Mouse (Mus musculus) midbrain, embryonic 16.5 days (tissue): ENCODE measurements at regions not wholly inside any gene's neighbourhood (a gene's known extent, or its start where the extent isn't known, plus 50 kb on each side); places are given as distances from the start of the nearest gene placed in this dataset.

Experiments
- ATAC-seq: fragments of 200-750 bp; cut with Nextera tagmentation; 2 replicates; pipeline ENCODE4 v1.8.0; 2017; ENCODE audit warnings: moderate TSS enrichment
- H3K27ac ChIP-seq: fragments of 300-500 bp; sonication (generic); 2 replicates; pipeline ENCODE4 v1.5.1; 2014; ENCODE audit warnings: mild to moderate bottlenecking, low read length, mixed read lengths
- H3K27me3 ChIP-seq: fragments of 300-500 bp; sonication (generic); 2 replicates; pipeline ENCODE4 v1.6.1; 2014; ENCODE audit warnings: low read depth, low read length, mixed read lengths; ENCODE audit not compliant: control insufficient read depth, insufficient read depth
- H3K36me3 ChIP-seq: fragments of 300-500 bp; sonication (generic); 2 replicates; pipeline ENCODE4 v1.6.1; 2014; ENCODE audit warnings: mild to moderate bottlenecking, low read length, moderate library complexity, mixed read lengths; ENCODE audit not compliant: control insufficient read depth, insufficient read depth
- H3K4me1 ChIP-seq: fragments of 300-500 bp; sonication (generic); 2 replicates; pipeline ENCODE4 v1.6.1; 2014; ENCODE audit warnings: mild to moderate bottlenecking, low read length, mixed read lengths; ENCODE audit not compliant: control insufficient read depth, insufficient read depth
- H3K4me2 ChIP-seq: fragments of 300-500 bp; sonication (generic); 2 replicates; pipeline ENCODE4 v1.6.1; 2014; ENCODE audit warnings: mild to moderate bottlenecking, low read length, mixed read lengths
- H3K4me3 ChIP-seq: fragments of 300-500 bp; sonication (generic); 2 replicates; pipeline ENCODE4 v1.5.1; 2014; ENCODE audit warnings: low read depth, mild to moderate bottlenecking, low read length, moderate library complexity, mixed read lengths
- H3K9ac ChIP-seq: fragments of 300-500 bp; sonication (generic); 2 replicates; pipeline ENCODE4 v1.6.1; 2014; ENCODE audit warnings: low read depth, low read length, mixed read lengths
- H3K9me3 ChIP-seq: fragments of 300-500 bp; sonication (generic); replicated peaks from 2 replicates; pipeline ENCODE4 v1.6.1; 2014; ENCODE audit warnings: mild to moderate bottlenecking, low read length, mixed read lengths; ENCODE audit not compliant: control insufficient read depth, poor library complexity, severe bottlenecking
- WGBS: fragments of 180-500 bp; shearing (Covaris S2); extraction: QIAGEN DNeasy Blood & Tissue Kit; methylation state at CpG from one replicate; pipeline ENCODE4 v1.1.7; 2014; 5-methylcytosine and 5-hydroxymethylcytosine counted together

DNA sequence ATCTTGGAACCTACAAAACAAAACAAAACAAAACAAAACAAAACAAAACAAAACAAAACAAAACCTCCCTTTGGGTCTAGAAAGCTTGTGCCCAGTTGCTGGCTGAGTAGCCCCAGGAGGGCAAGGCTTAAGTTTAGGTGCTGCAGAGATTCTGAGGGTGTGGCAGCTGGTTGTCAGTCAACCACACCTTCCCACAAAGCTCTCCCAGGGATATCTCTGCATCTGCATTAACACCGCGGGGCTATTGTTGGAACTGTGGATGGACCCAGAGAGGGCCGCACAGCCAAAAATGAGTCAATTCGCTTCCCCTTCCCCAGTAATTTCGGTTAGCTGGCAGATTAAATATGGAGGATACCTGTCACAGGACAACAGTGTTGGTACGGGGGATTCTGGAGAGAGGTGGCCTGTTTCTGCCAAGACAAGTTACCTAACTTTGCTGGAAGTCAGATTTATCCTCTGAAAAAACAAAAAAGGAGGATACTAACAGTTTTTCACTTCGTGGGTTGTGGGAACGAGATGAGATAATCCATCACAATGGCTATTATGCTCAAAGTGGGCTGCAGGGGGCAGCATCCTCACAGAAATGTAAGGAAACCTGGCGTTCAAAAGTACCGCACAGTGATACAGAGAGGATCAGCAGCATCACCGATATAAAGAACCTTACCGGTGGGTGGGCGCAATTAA, 96.7 kb downstream of the 1500009L16Rik start:
- Histone ChIP-seq H3K36me3 (no peaks in the 10 kb centered on the region), H3K9me3 (no peaks in the 10 kb centered on the region), H3K27ac (no peak overlapping the region), H3K27me3 (no peaks in the 10 kb centered on the region; the same call in 1 of the 2 replicates), H3K4me2 (peak overlapping the region; percentile 48), H3K9ac (0 out of 2 replicates have a peak overlapping the region, but pooled peaks have one; percentile 5), H3K4me1 (0 out of 2 replicates have a peak, but pooled peaks cover 4% of the 10 kb centered on the region), H3K4me3 (0 out of 2 replicates have a peak overlapping the region, but pooled peaks have one; percentile 1)
- WGBS = 5% methylated on average over 13 of the region's 13 CpGs
- ATAC-seq = peak; percentile 92

- 61% methylated on average over 8 of the region's 8 CpGs for WGBS
- no peak overlapping the region for H3K9ac ChIP-seq
- no peak overlapping the region for H3K4me3 ChIP-seq
- 0 out of 2 replicates have a peak, but pooled peaks cover 4% of the 10 kb centered on the region for H3K4me1 ChIP-seq
- no peak overlapping the region for H3K27ac ChIP-seq
- H3K4me2 ChIP-seq = peak overlapping the region; percentile 33
- H3K36me3 ChIP-seq = no peaks in the 10 kb centered on the region
- no peaks in the 10 kb centered on the region; the same call in 1 of the 2 replicates for H3K27me3 ChIP-seq
- ATAC-seq = peak; percentile 54; the same call in 1 of the 2 replicates
- no peaks in the 10 kb centered on the region for H3K9me3 ChIP-seq
Measured at GRCm38 (mm10) chr10:83819950-83820275, 97.2 kb downstream of the 1500009L16Rik start.

DNA sequence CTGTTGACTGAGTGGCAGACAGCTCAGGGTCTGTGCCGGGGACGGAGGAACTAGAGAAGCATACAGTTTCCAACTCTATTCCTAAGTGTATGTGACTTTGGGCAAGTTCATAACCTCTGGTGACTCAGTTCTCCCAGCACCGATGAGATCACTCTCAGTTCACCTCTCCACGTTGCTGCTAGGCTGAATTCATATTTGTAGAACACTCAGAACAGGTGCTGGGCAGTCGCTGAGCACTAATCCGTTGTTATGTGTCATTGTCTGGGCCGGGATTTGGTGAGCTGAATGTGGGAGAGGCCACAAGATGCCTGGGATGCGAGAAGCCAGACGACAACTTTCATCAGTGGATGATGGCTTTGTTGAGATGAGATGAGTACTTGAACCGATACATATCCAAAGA, 98.4 kb downstream of the 1500009L16Rik start:
- WGBS = 68% methylated on average over 10 of the region's 10 CpGs
- Histone ChIP-seq H3K9me3 (no peaks in the 10 kb centered on the region), H3K27me3 (no peaks in the 10 kb centered on the region; the same call in 1 of the 2 replicates), H3K4me3 (no peak overlapping the region), H3K36me3 (no peaks in the 10 kb centered on the region), H3K4me2 (no peak overlapping the region), H3K27ac (no peak overlapping the region), H3K9ac (no peak overlapping the region), H3K4me1 (0 out of 2 replicates have a peak, but pooled peaks cover 4% of the 10 kb centered on the region)
- no peak for ATAC-seq

DNA sequence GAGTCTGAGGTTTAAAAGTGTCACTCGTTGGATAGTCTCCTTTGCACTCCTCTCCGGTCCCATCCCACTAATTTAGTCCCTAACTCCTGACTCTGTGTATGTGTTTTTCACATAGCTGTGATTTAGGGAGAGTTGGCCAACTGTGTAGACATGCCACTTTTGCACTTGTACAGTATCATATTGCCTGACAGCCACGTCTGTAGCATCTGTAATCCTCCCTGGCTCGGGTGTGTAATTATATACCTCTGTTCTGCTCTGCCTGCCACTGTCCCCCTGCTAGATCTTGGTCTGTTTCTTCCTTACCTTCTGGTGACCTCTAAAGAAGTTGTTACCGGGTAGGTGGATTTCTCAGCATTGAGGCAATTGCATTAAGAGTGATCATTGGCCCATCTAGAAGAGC, 103.4 kb downstream of the 1500009L16Rik start:
- Histone ChIP-seq H3K9ac (no peak overlapping the region), H3K36me3 (no peaks in the 10 kb centered on the region), H3K4me3 (no peak overlapping the region), H3K9me3 (no peaks in the 10 kb centered on the region), H3K27ac (no peak overlapping the region), H3K4me2 (no peak overlapping the region), H3K27me3 (no peaks in the 10 kb centered on the region), H3K4me1 (no peaks in the 10 kb centered on the region)
- no peak for ATAC-seq
- 87% methylated on average over 5 of the region's 5 CpGs for WGBS

DNA sequence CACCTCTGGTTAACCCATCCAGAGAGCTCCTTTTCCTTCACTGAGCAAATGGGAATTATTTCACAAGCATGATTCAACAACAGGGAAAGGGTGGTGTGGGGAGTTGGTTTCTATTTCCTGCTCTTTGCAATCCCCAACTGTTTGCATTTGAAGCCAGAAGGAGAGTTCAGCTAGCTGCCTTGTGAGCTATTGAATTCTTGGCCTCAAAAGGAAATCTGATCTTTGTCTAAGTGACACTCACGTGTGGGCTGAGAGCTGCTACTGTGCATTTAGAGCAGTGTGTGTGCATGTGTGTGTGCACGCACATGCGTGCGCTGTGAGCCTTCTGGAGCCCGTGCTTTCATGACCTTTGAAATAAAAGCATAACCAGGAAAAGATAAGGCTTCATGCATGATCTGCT, 113.7 kb downstream of the 1500009L16Rik start:
- Histone ChIP-seq H3K4me2 (no peak overlapping the region), H3K9ac (no peak overlapping the region), H3K9me3 (no peaks in the 10 kb centered on the region), H3K27me3 (no peaks in the 10 kb centered on the region), H3K4me1 (no peaks in the 10 kb centered on the region), H3K36me3 (no peaks in the 10 kb centered on the region), H3K27ac (no peak overlapping the region), H3K4me3 (no peak overlapping the region)
- 77% methylated on average over 5 of the region's 5 CpGs for WGBS
- ATAC-seq = no peak

GRCm38 (mm10) chr10:83840226-83840625, 117.6 kb downstream of the 1500009L16Rik start:
- H3K9me3 ChIP-seq = 0 out of 2 replicates have a peak, but pooled peaks cover 3% of the 10 kb centered on the region
- no peak overlapping the region for H3K27ac ChIP-seq
- no peaks in the 10 kb centered on the region for H3K36me3 ChIP-seq
- 82% methylated on average over 3 of the region's 3 CpGs for WGBS
- no peak overlapping the region for H3K4me2 ChIP-seq
- H3K4me3 ChIP-seq = no peak overlapping the region
- no peaks in the 10 kb centered on the region for H3K27me3 ChIP-seq
- no peak overlapping the region for H3K9ac ChIP-seq
- no peak for ATAC-seq
- no peaks in the 10 kb centered on the region for H3K4me1 ChIP-seq

GRCm38 (mm10) chr10:83850881-83851280, 128.2 kb downstream of the 1500009L16Rik start:
- H3K27ac ChIP-seq = no peak overlapping the region
- H3K36me3 ChIP-seq = no peaks in the 10 kb centered on the region
- ATAC-seq = no peak
- no peak overlapping the region for H3K4me3 ChIP-seq
- H3K4me2 ChIP-seq = no peak overlapping the region
- H3K9ac ChIP-seq = no peak overlapping the region
- H3K9me3 ChIP-seq = no peaks in the 10 kb centered on the region
- WGBS = 51% methylated on average over 4 of the region's 4 CpGs
- no peaks in the 10 kb centered on the region for H3K4me1 ChIP-seq
- no peaks in the 10 kb centered on the region for H3K27me3 ChIP-seq

GRCm38 (mm10) chr10:83852194-83852593, 129.5 kb downstream of the 1500009L16Rik start:
- Histone ChIP-seq H3K4me1 (no peaks in the 10 kb centered on the region), H3K9me3 (no peaks in the 10 kb centered on the region), H3K9ac (no peak overlapping the region), H3K27me3 (no peaks in the 10 kb centered on the region), H3K4me3 (no peak overlapping the region), H3K36me3 (no peaks in the 10 kb centered on the region), H3K4me2 (no peak overlapping the region), H3K27ac (no peak overlapping the region)
- ATAC-seq = no peak
- 63% methylated on average over 5 of the region's 5 CpGs for WGBS

DNA sequence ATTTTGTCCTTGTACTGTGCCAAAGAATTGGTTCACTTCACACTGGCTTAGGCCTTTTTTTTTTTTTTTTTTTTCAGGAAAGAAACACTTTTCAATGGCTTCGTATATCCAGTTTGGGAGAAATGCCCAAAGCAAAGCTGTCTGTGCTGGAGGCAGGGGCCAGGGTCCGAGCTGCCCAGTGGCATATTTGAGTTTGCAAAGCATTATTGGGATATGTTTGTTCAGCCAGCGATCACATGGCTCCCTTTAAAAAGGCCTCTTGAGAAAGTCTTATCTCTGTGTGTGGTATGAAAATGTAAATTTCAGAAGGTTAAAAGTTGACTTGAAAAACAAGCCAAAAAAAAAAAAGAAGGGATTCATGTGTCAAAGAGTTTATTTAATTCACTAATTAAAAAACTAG, 130.1 kb downstream of the 1500009L16Rik start:
- H3K27ac ChIP-seq = no peak overlapping the region
- no peaks in the 10 kb centered on the region for H3K4me1 ChIP-seq
- 60% methylated on average over 3 of the region's 3 CpGs for WGBS
- no peak overlapping the region for H3K4me2 ChIP-seq
- no peaks in the 10 kb centered on the region for H3K9me3 ChIP-seq
- no peaks in the 10 kb centered on the region for H3K27me3 ChIP-seq
- no peak overlapping the region for H3K4me3 ChIP-seq
- H3K9ac ChIP-seq = no peak overlapping the region
- ATAC-seq = no peak
- no peaks in the 10 kb centered on the region for H3K36me3 ChIP-seq
